Mouse (Mus musculus): ENCODE measurements around the gene Alkbh8.
"Not testable (repeated sequence)": the region's sequence is repeated elsewhere in the genome, so short reads cannot be mapped to it uniquely, and the experiment has no call there.

Gene Alkbh8

DNA sequence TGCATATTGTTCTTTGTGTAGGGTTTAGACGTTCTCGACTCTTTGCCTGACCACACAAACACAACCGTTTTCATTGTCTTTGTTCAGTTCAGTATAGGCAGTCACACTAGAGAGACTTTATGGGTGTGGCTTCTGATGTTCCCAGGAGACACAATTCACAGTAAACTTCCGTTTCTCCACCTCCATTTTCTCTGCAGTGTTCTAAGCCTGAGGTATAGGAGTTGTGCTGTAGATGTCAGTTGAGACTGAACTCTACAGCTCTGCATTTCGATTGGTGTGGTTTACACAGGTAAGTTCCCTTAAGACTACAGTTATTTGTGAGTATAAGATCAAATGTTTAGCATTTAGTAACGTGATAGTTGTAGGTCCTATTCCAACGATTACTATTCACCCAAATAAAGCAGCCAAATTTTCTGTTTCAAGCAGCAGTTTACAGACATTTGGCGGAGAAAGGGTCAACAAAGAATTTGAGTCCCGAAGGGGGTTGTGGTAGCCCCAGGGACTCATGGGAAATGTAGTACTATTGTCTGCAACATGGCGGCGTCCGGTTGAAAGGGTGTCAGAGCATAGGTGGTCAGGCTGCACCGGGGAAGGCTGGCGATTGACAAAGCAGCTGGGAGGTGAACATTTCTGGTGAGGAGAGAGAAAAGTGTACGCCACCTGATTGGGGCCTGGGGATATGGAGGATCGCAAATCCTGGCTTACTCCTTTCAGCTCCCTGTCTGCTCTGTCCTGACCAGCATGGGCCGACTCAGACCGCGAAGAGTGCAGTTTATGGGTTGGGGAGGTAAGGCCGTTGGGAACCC, at the start of gene Alkbh8:
Gene Alkbh8, plus strand, starts transcription at position 179 of the 806 bp plus-strand sequence.
- DNase-seq (ENCODE audit: low spot score in 2 of 2): peak; percentile 76 to 85

- DNase-seq (ENCODE audit: low spot score in 2 of 2): no peak
These were observed 25.6 kb upstream of the Alkbh8 start for GRCm38 (mm10) chr9:3309292-3309836.

GRCm38 (mm10) chr9:3310016-3310415, 24.9 kb upstream of the Alkbh8 start:
- no peak for DNase-seq (ENCODE audit: low spot score in 2 of 2)

DNA sequence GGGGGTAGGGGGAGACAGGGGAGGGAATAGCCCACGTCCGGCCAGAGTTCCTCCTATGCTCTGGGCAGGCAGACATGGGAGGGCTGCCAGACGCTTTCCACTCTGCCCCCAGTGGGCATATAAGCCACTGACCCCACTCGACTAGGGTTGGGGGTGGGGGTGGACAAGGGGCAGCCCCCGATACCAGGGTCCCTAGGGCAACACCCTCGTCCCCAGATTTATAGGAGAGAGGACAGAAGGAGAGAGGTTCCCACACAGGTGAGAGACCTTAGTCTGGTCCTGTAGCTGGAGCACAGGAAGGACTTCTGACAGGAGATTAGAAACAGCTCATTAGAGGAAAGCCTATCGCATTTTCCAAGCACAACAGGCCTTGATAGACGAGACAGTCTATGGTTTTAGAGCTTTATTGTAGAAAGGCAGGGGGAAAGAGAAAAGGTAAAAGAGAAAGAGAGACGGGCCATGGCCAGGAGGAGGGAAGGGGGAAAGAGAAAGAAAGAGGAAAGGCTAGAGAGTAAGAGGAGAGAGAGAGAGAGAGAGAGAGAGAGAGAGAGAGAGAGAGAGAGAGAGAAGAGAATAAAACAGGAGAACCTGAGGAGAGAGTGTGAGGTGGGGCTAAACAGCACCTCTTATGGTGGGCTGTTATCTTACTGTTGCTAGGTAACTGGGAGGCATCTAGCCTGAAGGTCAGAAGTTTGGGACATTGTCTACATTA, 7.4 kb upstream of the Alkbh8 start:
- not testable (repeated sequence) for DNase-seq (ENCODE audit: low spot score in 2 of 2)

DNA sequence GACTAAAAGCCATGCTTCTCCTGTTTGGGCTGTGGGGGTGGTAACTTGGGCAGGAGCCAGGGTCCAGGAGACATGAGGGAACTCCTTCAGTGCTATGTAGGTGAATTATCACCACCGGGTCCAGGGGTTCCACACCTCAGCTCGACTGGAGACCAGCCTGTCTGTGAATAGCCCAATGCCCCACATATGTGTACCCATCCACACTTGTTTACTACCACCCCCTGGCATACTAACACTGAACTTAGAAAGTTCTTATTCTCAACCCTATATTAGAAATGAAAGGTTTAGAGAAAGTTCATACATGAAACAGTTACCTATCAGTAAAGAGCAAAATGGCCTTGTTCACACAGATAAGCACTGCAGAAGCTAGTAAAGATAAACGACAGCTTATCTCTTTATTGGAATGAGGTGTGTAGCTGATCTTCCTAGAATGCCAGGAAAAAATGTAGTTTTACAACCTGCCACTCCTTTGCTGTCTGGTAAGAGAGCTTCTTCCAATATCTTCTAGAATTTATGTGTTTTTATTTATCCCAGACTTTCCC, 6.8 kb upstream of the Alkbh8 start:
- DNase-seq (ENCODE audit: low spot score in 2 of 2): peak in 1 of 2 experiments; percentile 24

DNA sequence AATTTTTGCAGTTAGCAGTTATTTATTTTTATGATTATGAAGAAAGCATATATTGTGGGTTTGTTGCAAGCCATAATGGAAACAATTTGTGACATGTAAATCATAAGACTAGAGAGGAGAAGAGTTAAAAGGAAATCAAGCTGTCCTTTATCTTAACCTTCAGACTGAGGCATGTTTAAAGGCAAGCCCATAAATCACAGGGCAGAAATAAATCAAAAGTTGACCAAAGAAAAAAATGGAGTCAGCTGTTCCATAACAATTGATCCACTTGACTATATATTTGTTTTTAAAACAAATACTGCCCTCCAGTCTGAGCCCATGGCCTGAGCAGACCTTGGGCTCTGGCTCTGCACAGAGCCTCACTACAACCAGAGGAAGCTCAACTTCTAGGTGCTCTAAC, 4.6 kb upstream of the Alkbh8 start:
- DNase-seq (ENCODE audit: low spot score in 2 of 2): no peak

GRCm38 (mm10) chr9:3330737-3331384, 4.1 kb upstream of the Alkbh8 start:
- no peak for DNase-seq (ENCODE audit: low spot score in 2 of 2)

GRCm38 (mm10) chr9:3336661-3337060, 1.7 kb downstream of the Alkbh8 start:
- DNase-seq (ENCODE audit: low spot score in 2 of 2): no peak

- DNase-seq (ENCODE audit: low spot score in 2 of 2): no peak
These were observed 10.2 kb downstream of the Alkbh8 start for GRCm38 (mm10) chr9:3345136-3345535.

DNA sequence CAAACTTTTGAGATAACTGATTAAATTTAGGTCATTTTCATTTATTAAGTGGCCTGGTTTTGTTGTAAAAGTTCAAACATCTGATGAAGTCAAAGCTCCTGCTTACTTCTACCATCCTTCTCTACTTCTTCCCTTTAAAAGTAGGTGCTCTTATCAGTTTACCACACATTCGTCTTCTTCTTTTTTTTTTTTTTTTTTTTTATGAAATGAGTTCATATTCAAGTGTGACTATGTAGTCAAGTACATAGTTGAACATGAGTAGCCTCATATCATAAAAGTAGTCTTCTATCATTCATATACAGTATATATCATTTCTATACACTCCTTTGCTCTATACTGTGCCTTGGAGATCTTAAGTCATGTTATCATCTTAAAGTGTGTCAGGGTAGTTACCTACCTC, 11.0 kb downstream of the Alkbh8 start:
- no peak for DNase-seq (ENCODE audit: low spot score in 2 of 2)

DNA sequence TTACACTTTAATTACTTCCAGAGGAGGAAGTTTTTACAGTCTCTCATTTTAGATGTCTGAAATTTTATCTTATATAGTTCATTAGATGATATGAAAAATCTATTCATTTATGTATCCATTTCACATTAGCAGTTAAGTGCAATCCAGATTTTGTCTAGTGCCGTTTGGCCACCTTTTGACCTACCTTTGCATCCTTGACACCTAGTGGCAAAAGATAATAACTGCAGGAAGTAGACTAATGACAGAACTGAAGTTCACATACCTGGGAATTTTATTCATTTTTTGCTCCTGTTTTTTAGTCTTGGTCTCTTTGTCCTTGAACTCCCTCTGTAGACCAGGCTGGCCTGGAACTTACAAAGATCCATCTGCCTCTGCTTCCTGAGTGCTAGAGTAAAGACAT, 15.1 kb downstream of the Alkbh8 start:
- no peak for DNase-seq (ENCODE audit: low spot score in 2 of 2)

DNA sequence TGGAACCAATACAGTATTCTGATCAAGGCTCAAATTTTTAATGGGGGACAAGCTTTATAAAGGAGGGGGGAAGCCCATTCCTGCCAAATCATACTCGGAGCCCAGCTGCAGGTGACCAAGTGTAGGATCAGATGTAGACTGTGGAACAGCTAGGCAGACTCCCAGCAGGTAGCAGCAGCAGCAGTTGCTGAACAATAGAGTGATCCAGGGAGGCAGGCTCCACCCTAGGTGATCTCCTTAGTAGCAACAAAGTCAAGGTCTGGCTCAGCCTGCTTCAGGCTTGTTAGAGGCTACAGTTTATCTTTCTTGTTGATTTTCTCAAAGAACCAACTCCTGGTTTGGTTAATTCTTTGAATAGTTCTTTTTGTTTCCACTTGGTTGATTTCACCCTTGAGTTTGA, 41.4 kb downstream of the Alkbh8 start:
- not testable (repeated sequence) for DNase-seq (ENCODE audit: low spot score in 2 of 2)

GRCm38 (mm10) chr9:3403251-3404208, 68.6 kb downstream of the Alkbh8 start, which contains the start of gene Cwf19l2:
Gene Cwf19l2, plus strand, starts transcription at chr9:3403592.
- peak; percentile 75 to 81 for DNase-seq (ENCODE audit: low spot score in 2 of 2)

- DNase-seq (ENCODE audit: low spot score in 2 of 2): no peak
These were observed 69.4 kb downstream of the Alkbh8 start for GRCm38 (mm10) chr9:3404372-3404771.

DNA sequence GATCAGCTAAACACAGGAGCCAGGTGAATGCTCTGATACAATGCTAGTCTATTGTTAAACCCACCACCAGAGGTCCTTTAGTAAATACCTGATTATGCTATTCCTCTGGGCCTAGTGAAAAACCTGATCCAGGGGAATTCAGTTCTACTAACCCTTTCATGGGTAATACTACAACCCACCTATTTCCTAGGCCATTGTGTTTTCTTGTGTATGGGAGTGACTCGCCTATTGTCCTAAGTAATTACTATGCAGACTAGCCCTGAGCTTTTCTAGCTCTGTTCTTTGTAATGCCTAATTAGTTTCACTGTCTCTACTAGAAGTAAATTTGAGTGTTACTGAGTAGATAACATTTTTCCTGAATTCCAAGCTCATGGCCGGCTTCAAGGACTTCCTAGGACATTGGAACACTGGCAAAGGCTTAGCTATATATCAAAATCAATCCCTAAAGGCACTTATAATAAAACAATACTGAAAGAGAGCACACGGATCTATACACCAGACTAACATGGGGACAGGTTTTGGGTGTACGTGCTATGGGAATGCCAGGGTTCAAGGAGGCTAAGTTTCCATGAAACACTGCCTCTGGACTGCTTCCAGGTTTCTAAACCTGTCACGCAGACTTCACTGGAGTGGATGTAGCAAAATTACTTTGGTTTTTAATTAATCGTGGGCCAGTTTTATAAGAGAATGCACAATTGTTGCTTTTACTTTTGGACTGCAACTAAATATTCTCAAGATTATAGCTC, 104.8 kb downstream of the Alkbh8 start:
- not testable (repeated sequence) for DNase-seq (ENCODE audit: low spot score in 2 of 2)
